Mouse (Mus musculus) heart, adult 11 months (tissue): Measurements from ENCODE around the gene Bysl.

Experiments used
- DNase-seq: peaks from one replicate; pipeline ENCODE4 v3.0.0; 2022

Gene Bysl

GRCm38 (mm10) chr17:47594183-47594968 is 16.9 kb downstream of the Bysl start:
- DNase-seq: peak; percentile 98

DNA sequence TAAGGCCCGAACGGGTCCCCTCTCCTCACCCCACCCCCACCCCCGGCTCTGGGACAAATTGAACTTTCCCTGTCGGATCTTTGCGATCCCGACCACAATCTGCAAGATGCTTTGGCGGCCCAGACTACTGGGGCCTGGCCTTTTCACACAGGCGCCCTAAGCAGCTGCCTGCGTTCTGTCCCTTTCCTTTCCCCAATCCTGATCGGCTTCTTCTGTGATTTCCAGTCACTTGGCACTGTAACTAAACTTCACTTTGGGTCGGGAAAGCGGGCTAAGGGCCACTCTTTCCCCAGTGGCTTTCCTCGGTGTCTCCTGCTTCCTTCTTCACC is 17.5 kb downstream of the Bysl start:
- DNase-seq: no peak

GRCm38 (mm10) chr17:47593215-47593853 is 18.0 kb downstream of the Bysl start:
- DNase-seq: peak; percentile 100

GRCm38 (mm10) chr17:47591073-47591472 is 20.2 kb downstream of the Bysl start:
- DNase-seq: no peak

GRCm38 (mm10) chr17:47588517-47588916 is 22.8 kb downstream of the Bysl start:
- no peak for DNase-seq

DNA sequence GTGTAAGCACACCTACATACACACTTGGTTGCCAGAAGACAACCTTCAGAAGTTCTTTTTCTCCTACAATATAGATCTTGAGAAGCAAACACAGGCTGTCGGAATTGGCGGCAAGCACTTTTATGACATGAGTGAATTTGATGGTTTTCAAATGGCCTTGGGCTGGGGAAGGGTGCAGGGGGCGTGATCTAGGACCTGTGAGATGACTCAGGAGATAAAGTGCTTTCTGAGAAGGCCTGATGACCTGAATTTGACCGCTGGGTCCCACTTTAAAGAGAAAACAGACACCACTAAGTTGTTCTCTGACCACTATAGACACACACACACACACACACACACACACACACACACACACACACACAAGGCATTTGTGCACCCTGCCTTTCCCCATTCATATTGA is 30.3 kb downstream of the Bysl start:
- DNase-seq: peak; percentile 78

GRCm38 (mm10) chr17:47578655-47579054 is 32.6 kb downstream of the Bysl start:
- no peak for DNase-seq

DNA sequence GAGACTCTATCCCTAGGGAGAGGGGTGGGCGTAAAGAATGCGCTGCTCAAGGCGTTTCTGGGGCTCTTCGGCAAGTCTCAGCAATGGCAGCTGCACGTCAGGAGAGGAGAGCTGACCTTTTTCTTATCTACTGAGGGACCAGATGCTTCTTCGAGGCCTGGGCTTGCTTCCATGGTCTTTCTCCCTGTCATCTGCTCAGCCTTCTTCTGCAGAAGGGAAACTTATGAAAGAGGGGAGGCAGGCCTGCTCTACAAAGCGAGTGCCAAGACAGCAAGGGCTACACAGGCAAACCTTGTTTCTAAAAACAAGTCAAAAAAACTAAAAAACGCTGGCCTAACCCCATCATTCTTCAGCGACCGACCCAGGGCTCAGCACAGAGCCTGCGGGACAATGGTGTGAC is 36.5 kb downstream of the Bysl start:
- peak; percentile 93 for DNase-seq

- no peak for DNase-seq
Measured at GRCm38 (mm10) chr17:47574028-47574427, 37.3 kb downstream of the Bysl start.

GRCm38 (mm10) chr17:47572436-47572835 is 38.9 kb downstream of the Bysl start:
- no peak for DNase-seq

DNA sequence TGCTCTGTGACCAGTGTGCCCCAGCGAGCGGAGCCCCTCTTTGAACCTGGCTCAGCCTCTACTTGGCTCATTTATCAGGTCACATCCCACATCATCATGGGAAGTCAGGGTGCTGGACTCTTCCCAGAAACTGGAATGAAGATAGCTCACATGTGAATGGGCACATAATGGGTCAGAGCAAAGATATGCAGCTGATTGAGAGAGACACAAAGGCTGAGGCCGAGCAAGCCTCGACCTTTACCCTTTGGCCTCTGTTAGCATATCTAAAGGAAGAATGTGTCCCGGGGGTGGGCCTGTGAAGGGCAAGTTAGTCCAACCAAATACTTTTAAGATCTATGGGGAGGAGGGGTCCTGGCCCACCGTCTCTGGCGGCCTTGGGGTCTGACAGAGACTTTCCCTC is 39.7 kb downstream of the Bysl start:
- peak; percentile 87 for DNase-seq

DNA sequence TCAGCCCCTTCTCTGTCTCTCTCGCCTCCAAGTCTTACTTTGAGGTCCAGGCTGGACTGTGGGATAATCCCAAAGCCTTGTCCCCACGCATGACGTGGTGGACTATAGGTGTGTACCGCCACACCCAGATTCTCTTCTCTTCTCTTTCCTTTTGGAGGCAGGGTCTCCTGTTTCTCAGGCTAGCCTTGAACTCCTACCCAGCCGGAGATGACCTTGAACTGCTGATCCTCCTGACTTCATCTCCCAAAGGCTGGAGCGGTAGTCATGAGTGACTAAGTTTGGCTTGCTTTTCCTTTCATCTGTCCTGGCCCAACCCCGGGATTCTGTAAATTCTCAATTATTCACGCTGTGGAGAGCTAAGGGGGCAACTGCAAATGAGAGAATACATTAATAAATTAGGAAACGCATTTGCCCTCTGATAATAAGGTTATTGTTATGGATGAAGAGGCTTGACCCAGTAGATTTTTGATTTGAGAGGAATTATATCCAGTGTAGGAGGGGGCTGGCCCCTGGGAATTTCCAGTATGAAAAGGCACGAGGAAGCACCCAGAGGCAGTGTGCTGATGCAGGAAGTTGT is 42.3 kb downstream of the Bysl start:
- DNase-seq: peak; percentile 84

- peak; percentile 61 for DNase-seq
Measured at GRCm38 (mm10) chr17:47568389-47568788, 42.9 kb downstream of the Bysl start.

DNA sequence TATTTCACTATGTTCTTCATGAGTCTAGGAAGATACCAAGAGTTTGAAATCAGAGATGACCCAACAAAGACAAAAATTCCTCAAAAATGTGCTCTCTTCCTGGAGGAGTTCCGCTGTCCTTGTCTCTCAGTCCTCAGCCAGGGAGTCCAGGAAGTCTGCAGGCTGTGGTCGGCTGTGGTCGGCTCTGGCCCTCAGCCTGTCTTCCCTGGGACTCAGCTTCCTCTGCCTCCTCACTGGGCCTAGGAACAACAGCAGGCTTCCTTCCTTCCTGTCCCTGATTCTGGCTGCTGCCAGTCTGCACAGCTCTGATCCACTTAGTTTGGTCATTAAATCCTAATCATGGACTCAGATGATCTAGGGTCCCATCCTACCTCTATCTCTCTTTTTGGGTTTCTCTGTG is 44.0 kb downstream of the Bysl start:
- peak; percentile 97 for DNase-seq

- peak; percentile 78 for DNase-seq
Measured at GRCm38 (mm10) chr17:47566133-47566532, 45.2 kb downstream of the Bysl start.

DNA sequence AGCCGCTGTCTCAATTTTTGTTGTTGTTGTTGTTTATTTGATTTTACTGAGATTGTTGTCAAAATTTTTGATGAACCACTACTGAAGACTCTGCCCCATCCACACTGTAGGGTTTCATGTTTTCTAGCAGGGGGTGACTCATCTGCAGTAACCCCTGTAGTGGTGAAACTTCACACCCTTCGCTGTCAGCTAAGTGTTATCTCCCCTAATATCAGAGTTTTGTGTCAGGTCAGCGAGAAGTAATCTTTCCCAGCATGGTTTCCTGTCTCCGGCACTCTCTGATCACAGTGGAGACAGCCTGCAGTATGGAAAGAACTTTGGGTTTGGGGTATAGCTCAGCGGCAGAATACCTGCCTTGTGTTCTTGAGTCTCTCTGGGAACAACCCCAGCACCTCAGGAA is 46.7 kb downstream of the Bysl start:
- DNase-seq: no peak

DNA sequence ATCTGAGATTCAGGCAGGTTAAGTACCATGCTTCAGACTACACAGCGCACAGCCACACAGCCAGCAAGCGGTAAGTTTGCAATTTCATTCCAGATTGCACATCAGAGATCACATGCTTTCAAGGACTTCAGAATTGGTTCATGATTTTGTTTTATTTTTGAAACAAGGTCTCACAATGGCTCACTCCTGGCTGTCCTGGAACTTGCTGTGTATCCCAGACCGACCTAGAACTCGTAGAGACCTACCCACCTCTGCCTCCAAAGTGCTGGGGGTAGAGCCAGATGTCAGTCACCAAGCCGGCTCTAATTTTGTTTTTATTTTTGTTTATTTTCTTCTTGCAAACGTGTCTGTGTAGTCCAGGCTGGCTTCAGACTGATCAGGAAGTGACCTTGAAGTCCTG is 48.4 kb downstream of the Bysl start:
- DNase-seq: peak; percentile 71

- peak; percentile 98 for DNase-seq
Measured at GRCm38 (mm10) chr17:47559726-47560125, 51.6 kb downstream of the Bysl start.

GRCm38 (mm10) chr17:47557179-47557578 is 54.1 kb downstream of the Bysl start:
- DNase-seq: no peak

DNA sequence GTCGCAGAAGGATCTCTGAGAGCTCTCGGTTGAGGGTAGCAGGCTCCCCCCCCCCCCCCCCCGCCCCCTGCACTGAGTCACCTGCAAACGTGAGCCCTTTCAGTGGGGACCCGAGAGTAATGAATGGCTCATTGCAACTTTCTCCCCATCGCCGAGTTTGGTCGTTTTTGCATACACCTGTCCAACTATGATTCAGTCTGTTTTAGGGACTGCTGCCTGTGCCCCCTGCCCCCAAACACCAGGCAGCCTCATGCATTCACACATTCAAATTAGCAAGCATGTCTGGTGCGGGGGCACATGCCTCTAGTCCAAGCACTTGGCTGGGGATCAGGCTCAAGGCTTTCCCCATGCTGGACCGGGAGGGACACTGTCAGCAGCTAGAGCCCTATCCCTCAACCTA is 56.7 kb downstream of the Bysl start:
- DNase-seq: peak; percentile 83

GRCm38 (mm10) chr17:47552994-47553393 is 58.3 kb downstream of the Bysl start:
- no peak for DNase-seq

DNA sequence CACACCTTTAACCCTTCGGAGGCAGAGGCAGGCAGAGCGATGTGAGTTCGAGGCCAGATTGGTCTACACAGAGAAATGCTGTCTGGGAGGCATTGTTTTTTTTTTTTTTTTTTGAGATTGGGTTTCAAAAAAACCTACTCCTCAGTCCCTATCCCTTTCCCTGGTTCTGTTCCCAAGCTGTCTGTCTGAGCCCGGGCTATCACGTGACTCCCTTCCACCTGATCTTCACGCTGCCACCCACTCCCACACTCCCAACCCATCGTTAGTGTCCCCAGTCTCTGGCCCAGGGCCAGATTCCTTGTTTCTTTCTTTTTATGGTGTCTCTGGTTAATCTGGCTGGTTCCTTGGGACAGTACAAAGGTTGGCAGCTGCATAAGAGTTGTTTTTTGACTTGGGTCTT is 60.2 kb downstream of the Bysl start:
- no peak for DNase-seq
